Mouse (Mus musculus) CH12.LX (cell line): Measurements from ENCODE around the gene Gipc2.

Experiments used
- CHD2 ChIP-seq: IDR thresholded peaks from 2 replicates; pipeline ENCODE4 v1.6.1; 2011; ENCODE audit warnings: low read length, improper control_type of control experiment
- CTCF ChIP-seq, 2 experiments: IDR thresholded peaks in 1 of 2; conservative IDR thresholded peaks in 1 of 2; 2 replicates each; pipeline ENCODE4 v1.5.1; 2011 to 2012; ENCODE audit warnings: low read depth in 2 of 2, low read length in 2 of 2, improper control_type of control experiment in 1 of 2, inconsistent platforms in 1 of 2, mild to moderate bottlenecking in 1 of 2, moderate library complexity in 1 of 2
- GABPA ChIP-seq: IDR thresholded peaks from 2 replicates; pipeline ENCODE4 v1.6.1; 2012; ENCODE audit warnings: low read depth, low read length, improper control_type of control experiment, inconsistent platforms; ENCODE audit not compliant: insufficient replicate concordance
- JUND ChIP-seq: conservative IDR thresholded peaks from 2 replicates; pipeline ENCODE4 v1.6.1; 2011; ENCODE audit warnings: low read depth, low read length, improper control_type of control experiment
- MXI1 ChIP-seq: IDR thresholded peaks from 2 replicates; pipeline ENCODE4 v1.6.1; 2011; ENCODE audit warnings: mild to moderate bottlenecking, low read depth, low read length, improper control_type of control experiment
- NELFE ChIP-seq: IDR thresholded peaks from 2 replicates; pipeline ENCODE4 v1.6.1; 2011; ENCODE audit warnings: low read depth, low read length, improper control_type of control experiment
- POLR2A ChIP-seq: IDR thresholded peaks from 2 replicates; pipeline ENCODE4 v1.6.1; 2011; ENCODE audit warnings: low read depth, mild to moderate bottlenecking, improper control_type of control experiment, low read length
- POLR2AphosphoS2 ChIP-seq: IDR thresholded peaks from 2 replicates; pipeline ENCODE4 v1.6.1; 2011; ENCODE audit warnings: low read depth, low read length, improper control_type of control experiment
- TCF12 ChIP-seq: IDR thresholded peaks from 2 replicates; pipeline ENCODE4 v1.6.1; 2014; ENCODE audit warnings: low read depth, mild to moderate bottlenecking, inconsistent platforms, low read length, improper control_type of control experiment
- USF1 ChIP-seq: IDR thresholded peaks from 2 replicates; pipeline ENCODE4 v1.6.1; 2014; ENCODE audit warnings: low read depth, mild to moderate bottlenecking, inconsistent platforms, low read length, improper control_type of control experiment

DNA sequence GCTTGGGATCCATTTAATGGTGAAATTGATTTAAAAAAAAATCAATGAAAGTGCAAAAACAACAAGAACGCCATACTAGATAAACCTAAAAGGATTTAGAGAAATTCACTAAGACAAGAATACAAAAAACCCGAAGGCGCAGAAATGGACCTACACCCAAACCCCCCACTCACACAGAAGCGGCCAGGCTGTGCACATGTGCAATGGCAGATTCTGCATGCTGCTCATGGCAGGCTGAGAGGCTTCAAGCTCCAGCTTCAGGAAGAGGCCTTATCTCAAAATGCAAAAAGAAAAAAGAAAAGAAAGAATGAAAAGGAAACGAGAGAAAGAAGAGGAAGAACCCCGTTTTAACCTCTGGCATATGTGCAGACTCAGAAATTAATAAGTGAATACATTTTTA lies 37.4 kb upstream of the Gipc2 start:
- TF ChIP-seq CTCF (conservative IDR thresholded peaks at IDR 0.05 in 1 of 2, IDR thresholded peaks at IDR 0.05 in 1 of 2; ENCODE audit: low read depth in 2 of 2, low read length in 2 of 2) (no peak), USF1 (no peak), TCF12 (no peak), POLR2A (no peak), CHD2 (no peak), MXI1 (no peak), JUND (no peak), NELFE (no peak), GABPA (no peak), POLR2AphosphoS2 (no peak)
